Mouse (Mus musculus): ENCODE results near the gene Prkcsh. TPM values are rescaled to one million over a fixed set of nuclear protein-coding genes. Genes with fewer than 3 reads are reported as not detected.

The Prkcsh gene
- polyA plus RNA-seq, 1 experiment from 2014 or later = 121 TPM

DNA sequence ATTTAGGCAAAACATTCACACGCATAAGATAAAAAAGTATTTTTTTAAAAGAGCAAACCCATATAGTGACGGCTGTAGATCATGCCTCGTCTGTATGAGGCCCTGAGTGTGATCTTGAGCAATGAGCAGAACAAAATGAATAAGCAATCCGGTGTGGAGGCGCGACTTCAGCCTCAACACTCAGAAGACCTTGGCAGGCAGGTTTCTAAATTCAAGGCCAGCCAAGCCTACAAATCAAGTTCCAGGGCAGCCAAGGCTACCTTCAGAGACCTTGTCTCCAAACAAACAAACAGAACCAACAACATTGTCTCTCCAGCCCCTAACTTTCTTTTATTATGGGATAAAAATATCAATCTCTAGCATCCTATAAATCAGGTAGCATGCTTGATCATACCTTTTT, 2.3 kb upstream of the Prkcsh start:
- H3K4me3 ChIP-seq (ENCODE audit: low read length) = no peak overlapping the region
- no peaks in the 10 kb centered on the region for H3K9me3 ChIP-seq (ENCODE audit: control insufficient read depth, low read length)
- no peak overlapping the region for H3K9ac ChIP-seq (ENCODE audit: low read depth, low read length)
- no peak for ATAC-seq
- H3K36me3 ChIP-seq (ENCODE audit: control insufficient read depth, insufficient read depth, low read length) = 0 out of 2 replicates have a peak, but pooled peaks cover 3% of the 10 kb centered on the region
- peaks cover 18% of the 10 kb centered on the region for H3K4me1 ChIP-seq (ENCODE audit: control insufficient read depth, insufficient read depth, low read length)
- H3K27me3 ChIP-seq (replicated peaks; ENCODE audit: control insufficient read depth, insufficient read depth, low read length) = no peaks in the 10 kb centered on the region
- no peak overlapping the region for H3K4me2 ChIP-seq (ENCODE audit: low read depth, low read length)
- no peak overlapping the region for H3K27ac ChIP-seq (ENCODE audit: low read length)
- WGBS = 89% methylated on average over 6 of the region's 6 CpGs

DNA sequence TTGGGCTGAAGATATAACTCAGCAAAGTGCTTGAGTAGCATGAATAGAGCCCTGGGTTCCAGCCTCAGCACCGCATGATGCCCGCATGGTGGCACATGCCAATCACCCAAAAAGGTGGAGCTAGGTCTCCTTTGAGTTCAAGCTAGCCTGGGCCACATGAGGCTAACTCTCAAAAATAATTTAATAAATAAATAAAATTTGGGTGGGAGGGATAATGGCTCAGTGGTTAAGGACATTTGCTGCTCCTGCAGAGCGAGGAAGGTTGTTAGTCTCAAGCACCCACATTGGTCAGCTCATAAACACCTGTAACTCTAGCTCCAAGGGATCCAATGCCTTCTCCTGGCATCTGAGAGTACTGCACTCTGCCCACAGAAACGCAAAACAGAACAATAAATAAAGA, 973 bp upstream of the Prkcsh start:
- Histone ChIP-seq H3K4me1 (ENCODE audit: control insufficient read depth, insufficient read depth, low read length) (peaks cover 18% of the 10 kb centered on the region), H3K4me2 (ENCODE audit: low read depth, low read length) (no peak overlapping the region), H3K9me3 (ENCODE audit: control insufficient read depth, low read length) (no peaks in the 10 kb centered on the region), H3K36me3 (ENCODE audit: control insufficient read depth, insufficient read depth, low read length) (0 out of 2 replicates have a peak, but pooled peaks cover 3% of the 10 kb centered on the region), H3K27me3 (replicated peaks; ENCODE audit: control insufficient read depth, insufficient read depth, low read length) (no peaks in the 10 kb centered on the region), H3K9ac (ENCODE audit: low read depth, low read length) (no peak overlapping the region), H3K27ac (ENCODE audit: low read length) (no peak overlapping the region), H3K4me3 (ENCODE audit: low read length) (no peak overlapping the region)
- no peak for ATAC-seq
- 81% methylated on average over 4 of the region's 4 CpGs for WGBS

DNA sequence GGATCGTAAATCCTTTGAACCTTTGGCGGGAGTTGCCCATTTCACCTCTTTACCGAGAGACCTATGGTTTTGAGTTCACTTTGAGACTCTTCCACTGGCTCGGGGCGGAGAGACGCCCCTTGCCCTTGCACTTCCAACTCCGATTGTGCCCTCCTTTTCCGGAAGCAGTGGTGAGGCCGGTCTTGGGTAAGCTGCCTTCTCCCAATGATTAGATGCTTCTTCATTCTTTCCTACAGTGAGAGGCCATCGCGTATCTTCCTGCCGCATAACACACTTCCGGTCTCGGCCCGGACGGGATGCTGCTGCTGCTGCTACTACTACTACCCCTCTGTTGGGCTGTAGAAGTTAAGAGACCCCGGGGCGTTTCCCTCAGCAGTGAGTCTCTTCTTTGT, 553 bp downstream of the Prkcsh start:
- peak overlapping the region; percentile 84 for H3K4me2 ChIP-seq (ENCODE audit: low read depth, low read length)
- peak overlapping the region; percentile 72 for H3K4me3 ChIP-seq (ENCODE audit: low read length)
- ATAC-seq = peak; percentile 26
- no peaks in the 10 kb centered on the region for H3K27me3 ChIP-seq (replicated peaks; ENCODE audit: control insufficient read depth, insufficient read depth, low read length)
- no peaks in the 10 kb centered on the region for H3K9me3 ChIP-seq (ENCODE audit: control insufficient read depth, low read length)
- H3K36me3 ChIP-seq (ENCODE audit: control insufficient read depth, insufficient read depth, low read length) = 0 out of 2 replicates have a peak, but pooled peaks cover 3% of the 10 kb centered on the region
- peaks cover 18% of the 10 kb centered on the region for H3K4me1 ChIP-seq (ENCODE audit: control insufficient read depth, insufficient read depth, low read length)
- under 1% methylated on average over 18 of the region's 18 CpGs for WGBS
- peak overlapping the region; percentile 73 for H3K27ac ChIP-seq (ENCODE audit: low read length)
- H3K9ac ChIP-seq (ENCODE audit: low read depth, low read length) = peak overlapping the region; percentile 73

DNA sequence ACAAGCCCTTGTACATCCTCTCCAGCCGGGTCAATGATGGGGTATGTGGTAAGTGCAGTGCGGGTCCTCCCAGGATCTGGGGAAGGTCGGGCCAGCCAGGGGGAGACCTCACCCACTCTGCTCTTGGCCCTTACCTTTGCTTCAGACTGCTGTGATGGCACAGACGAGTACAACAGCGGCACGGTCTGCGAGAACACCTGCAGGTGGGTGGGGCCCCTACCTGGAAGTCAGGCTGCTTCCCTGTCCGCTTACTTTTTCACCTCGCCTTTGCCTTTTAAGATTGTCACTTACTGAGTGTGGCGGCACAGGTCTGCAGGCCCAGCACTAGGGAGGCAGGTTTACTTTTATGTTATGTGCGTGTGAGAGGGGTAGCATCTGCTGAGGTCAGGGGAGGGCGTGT, 1.9 kb downstream of the Prkcsh start:
- 81% methylated on average over 12 of the region's 12 CpGs for WGBS
- H3K27ac ChIP-seq (ENCODE audit: low read length) = no peak overlapping the region
- H3K4me3 ChIP-seq (ENCODE audit: low read length) = no peak overlapping the region
- peaks cover 18% of the 10 kb centered on the region for H3K4me1 ChIP-seq (ENCODE audit: control insufficient read depth, insufficient read depth, low read length)
- no peak for ATAC-seq
- H3K9me3 ChIP-seq (ENCODE audit: control insufficient read depth, low read length) = no peaks in the 10 kb centered on the region
- H3K4me2 ChIP-seq (ENCODE audit: low read depth, low read length) = 0 out of 2 replicates have a peak overlapping the region, but pooled peaks have one; percentile 84
- H3K27me3 ChIP-seq (replicated peaks; ENCODE audit: control insufficient read depth, insufficient read depth, low read length) = no peaks in the 10 kb centered on the region
- peaks cover 6% of the 10 kb centered on the region; the same call in 1 of the 2 replicates for H3K36me3 ChIP-seq (ENCODE audit: control insufficient read depth, insufficient read depth, low read length)
- H3K9ac ChIP-seq (ENCODE audit: low read depth, low read length) = no peak overlapping the region

DNA sequence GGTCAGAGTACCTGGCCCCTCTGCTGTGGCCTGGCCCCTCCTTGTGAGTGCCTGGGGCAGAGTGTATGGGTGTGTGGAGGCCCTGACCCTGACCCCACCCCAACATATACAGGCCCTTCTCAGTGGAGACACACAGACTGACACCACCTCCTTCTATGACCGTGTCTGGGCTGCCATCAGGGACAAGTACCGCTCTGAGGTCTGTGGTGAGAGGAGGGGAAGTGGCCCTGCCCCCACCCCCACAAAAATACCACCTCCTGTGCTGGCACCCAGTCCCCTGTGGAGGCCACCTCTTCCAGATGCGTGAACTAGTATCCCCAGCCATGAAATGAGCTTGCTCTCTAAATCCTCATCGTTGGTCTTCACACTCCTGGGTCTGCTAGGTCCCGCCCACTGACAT, 8.4 kb downstream of the Prkcsh start:
- Histone ChIP-seq H3K9ac (ENCODE audit: low read depth, low read length) (no peak overlapping the region), H3K36me3 (ENCODE audit: control insufficient read depth, insufficient read depth, low read length) (peaks cover 45% of the 10 kb centered on the region), H3K4me1 (ENCODE audit: control insufficient read depth, insufficient read depth, low read length) (no peaks in the 10 kb centered on the region), H3K9me3 (ENCODE audit: control insufficient read depth, low read length) (no peaks in the 10 kb centered on the region), H3K4me3 (ENCODE audit: low read length) (no peak overlapping the region), H3K27ac (ENCODE audit: low read length) (no peak overlapping the region), H3K27me3 (replicated peaks; ENCODE audit: control insufficient read depth, insufficient read depth, low read length) (no peaks in the 10 kb centered on the region), H3K4me2 (ENCODE audit: low read depth, low read length) (no peak overlapping the region)
- 82% methylated on average over 5 of the region's 5 CpGs for WGBS
- no peak for ATAC-seq

DNA sequence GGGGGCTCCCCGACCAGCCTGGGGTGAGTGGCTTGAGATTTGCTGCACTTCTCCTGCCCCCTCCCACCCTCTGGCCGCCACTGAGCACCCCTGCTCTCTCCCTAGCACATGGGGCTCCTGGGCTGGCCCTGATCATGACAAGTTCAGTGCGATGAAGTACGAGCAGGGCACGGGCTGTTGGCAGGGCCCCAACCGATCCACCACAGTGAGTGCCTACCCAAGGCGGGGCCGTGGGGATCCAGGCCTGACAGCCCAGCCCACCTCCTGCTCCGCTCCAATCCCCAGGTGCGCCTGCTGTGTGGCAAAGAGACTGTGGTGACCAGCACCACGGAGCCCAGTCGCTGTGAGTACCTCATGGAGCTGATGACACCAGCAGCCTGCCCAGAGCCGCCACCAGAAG, 10.1 kb downstream of the Prkcsh start:
- H3K9me3 ChIP-seq (ENCODE audit: control insufficient read depth, low read length) = no peaks in the 10 kb centered on the region
- no peak overlapping the region for H3K27ac ChIP-seq (ENCODE audit: low read length)
- H3K4me3 ChIP-seq (ENCODE audit: low read length) = no peak overlapping the region
- no peak overlapping the region for H3K9ac ChIP-seq (ENCODE audit: low read depth, low read length)
- 90% methylated on average over 13 of the region's 13 CpGs for WGBS
- H3K27me3 ChIP-seq (replicated peaks; ENCODE audit: control insufficient read depth, insufficient read depth, low read length) = no peaks in the 10 kb centered on the region
- no peak overlapping the region for H3K4me2 ChIP-seq (ENCODE audit: low read depth, low read length)
- H3K36me3 ChIP-seq (ENCODE audit: control insufficient read depth, insufficient read depth, low read length) = peaks cover 45% of the 10 kb centered on the region
- no peaks in the 10 kb centered on the region for H3K4me1 ChIP-seq (ENCODE audit: control insufficient read depth, insufficient read depth, low read length)
- ATAC-seq = no peak

DNA sequence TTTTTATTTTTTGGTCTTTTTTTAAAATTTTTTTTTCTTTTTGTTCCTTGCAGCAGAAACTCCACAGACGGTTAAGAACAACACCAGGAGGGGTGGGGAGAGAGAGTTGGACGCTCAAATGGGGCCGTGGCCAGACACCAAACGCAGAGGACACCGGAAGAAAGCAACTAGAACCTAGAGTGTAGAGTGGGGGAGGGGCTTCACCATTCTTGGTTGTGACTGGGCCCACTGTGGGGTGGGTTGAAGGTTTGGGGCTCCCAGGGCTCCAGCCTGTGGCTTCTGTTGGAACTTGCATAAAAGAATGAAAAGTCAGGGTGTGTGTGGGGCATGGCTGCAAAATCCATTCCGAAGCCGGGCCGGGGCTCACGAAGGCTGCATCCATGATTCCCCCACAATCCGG, 13.6 kb downstream of the Prkcsh start:
- no peaks in the 10 kb centered on the region for H3K9me3 ChIP-seq (ENCODE audit: control insufficient read depth, low read length)
- 73% methylated on average over 10 of the region's 10 CpGs for WGBS
- no peak overlapping the region for H3K4me3 ChIP-seq (ENCODE audit: low read length)
- H3K4me2 ChIP-seq (ENCODE audit: low read depth, low read length) = no peak overlapping the region
- H3K36me3 ChIP-seq (ENCODE audit: control insufficient read depth, insufficient read depth, low read length) = peaks cover 27% of the 10 kb centered on the region
- H3K27ac ChIP-seq (ENCODE audit: low read length) = no peak overlapping the region
- no peak overlapping the region for H3K9ac ChIP-seq (ENCODE audit: low read depth, low read length)
- H3K27me3 ChIP-seq (replicated peaks; ENCODE audit: control insufficient read depth, insufficient read depth, low read length) = no peaks in the 10 kb centered on the region
- ATAC-seq = no peak
- no peaks in the 10 kb centered on the region for H3K4me1 ChIP-seq (ENCODE audit: control insufficient read depth, insufficient read depth, low read length)

DNA sequence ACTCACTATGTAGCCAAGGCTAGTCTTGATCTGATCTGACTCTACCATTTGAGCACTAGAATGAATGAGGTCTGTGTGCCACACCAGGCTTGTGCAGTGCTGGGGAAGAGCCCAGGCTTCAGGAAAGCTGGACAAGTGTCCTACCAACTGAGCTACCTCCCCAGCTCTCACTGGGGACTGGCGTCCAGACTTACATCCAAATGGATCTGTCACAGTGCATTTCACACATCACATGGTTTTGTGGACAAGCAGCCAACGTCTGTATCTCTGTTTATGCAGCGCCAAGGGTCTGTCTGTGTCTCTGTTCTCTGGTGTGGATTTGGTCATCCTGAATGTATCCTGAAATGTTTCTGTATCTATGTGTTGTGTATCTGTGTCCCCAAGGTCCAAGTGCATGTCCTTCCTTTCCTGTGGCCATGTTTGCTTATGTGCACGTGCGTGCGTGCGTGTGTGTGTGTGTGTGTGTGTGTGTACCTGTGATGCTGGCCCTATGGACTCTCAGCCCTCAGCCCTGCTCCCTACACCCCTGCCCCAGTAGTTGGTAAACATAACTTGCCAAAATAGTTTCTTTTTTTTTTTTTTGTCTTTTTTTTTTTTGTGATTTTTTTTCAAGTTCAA, 14.7 kb downstream of the Prkcsh start:
- Histone ChIP-seq H3K4me3 (ENCODE audit: low read length) (no peak overlapping the region), H3K27ac (ENCODE audit: low read length) (no peak overlapping the region), H3K4me1 (ENCODE audit: control insufficient read depth, insufficient read depth, low read length) (no peaks in the 10 kb centered on the region), H3K27me3 (replicated peaks; ENCODE audit: control insufficient read depth, insufficient read depth, low read length) (no peaks in the 10 kb centered on the region), H3K9me3 (ENCODE audit: control insufficient read depth, low read length) (no peaks in the 10 kb centered on the region), H3K36me3 (ENCODE audit: control insufficient read depth, insufficient read depth, low read length) (peaks cover 17% of the 10 kb centered on the region), H3K9ac (ENCODE audit: low read depth, low read length) (no peak overlapping the region), H3K4me2 (ENCODE audit: low read depth, low read length) (no peak overlapping the region)
- WGBS = 74% methylated on average over 7 of the region's 7 CpGs
- no peak for ATAC-seq

DNA sequence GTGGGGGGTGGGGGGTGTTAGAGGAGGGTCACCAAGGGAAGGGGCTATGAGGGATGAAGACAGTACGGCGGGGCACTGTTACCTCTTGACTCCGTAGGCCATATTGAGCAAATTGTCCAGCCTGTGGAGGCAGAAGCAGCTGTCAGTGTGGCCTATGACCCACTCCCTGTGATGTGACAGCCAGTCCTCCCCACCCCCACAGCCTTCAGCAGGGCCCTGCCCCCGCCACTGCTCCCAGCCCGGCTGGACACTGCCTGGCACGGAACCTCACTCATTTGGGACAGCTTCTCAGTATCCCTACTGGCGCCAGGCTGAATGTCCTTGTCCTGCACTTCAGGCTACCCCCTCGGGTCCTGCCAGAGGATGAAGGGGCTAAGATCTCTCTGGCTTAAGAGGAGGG, 22.0 kb downstream of the Prkcsh start:
- H3K36me3 ChIP-seq (ENCODE audit: control insufficient read depth, insufficient read depth, low read length) = no peaks in the 10 kb centered on the region
- no peak overlapping the region for H3K27ac ChIP-seq (ENCODE audit: low read length)
- H3K4me1 ChIP-seq (ENCODE audit: control insufficient read depth, insufficient read depth, low read length) = no peaks in the 10 kb centered on the region
- no peaks in the 10 kb centered on the region for H3K27me3 ChIP-seq (replicated peaks; ENCODE audit: control insufficient read depth, insufficient read depth, low read length)
- H3K4me3 ChIP-seq (ENCODE audit: low read length) = no peak overlapping the region
- 58% methylated on average over 8 of the region's 8 CpGs for WGBS
- H3K9ac ChIP-seq (ENCODE audit: low read depth, low read length) = no peak overlapping the region
- H3K4me2 ChIP-seq (ENCODE audit: low read depth, low read length) = no peak overlapping the region
- no peak for ATAC-seq
- H3K9me3 ChIP-seq (ENCODE audit: control insufficient read depth, low read length) = no peaks in the 10 kb centered on the region

DNA sequence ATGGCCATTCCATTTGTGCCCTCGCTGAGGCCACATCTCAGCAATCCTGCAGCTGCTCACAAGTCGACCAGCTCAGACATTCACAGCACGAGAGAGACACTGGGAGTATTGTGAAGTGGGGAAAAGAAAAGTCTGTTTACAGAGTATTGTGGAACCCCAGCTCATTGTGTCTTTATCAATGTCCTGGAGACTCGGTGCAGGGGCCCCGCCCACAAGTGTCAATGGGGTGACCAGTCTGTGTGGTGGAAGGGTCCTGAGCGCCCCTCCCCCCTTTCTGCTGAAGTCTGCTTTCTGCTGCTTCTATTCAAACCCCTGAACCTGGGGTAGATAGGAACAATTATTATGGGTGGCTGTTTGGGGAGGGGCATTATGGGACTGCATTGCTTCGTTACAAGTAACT, 25.9 kb downstream of the Prkcsh start:
- H3K36me3 ChIP-seq (ENCODE audit: control insufficient read depth, insufficient read depth, low read length) = no peaks in the 10 kb centered on the region
- WGBS = 47% methylated on average over 7 of the region's 7 CpGs
- no peak for ATAC-seq
- no peak overlapping the region for H3K4me3 ChIP-seq (ENCODE audit: low read length)
- no peaks in the 10 kb centered on the region for H3K9me3 ChIP-seq (ENCODE audit: control insufficient read depth, low read length)
- no peak overlapping the region for H3K9ac ChIP-seq (ENCODE audit: low read depth, low read length)
- no peak overlapping the region for H3K27ac ChIP-seq (ENCODE audit: low read length)
- H3K27me3 ChIP-seq (replicated peaks; ENCODE audit: control insufficient read depth, insufficient read depth, low read length) = no peaks in the 10 kb centered on the region
- H3K4me1 ChIP-seq (ENCODE audit: control insufficient read depth, insufficient read depth, low read length) = no peaks in the 10 kb centered on the region
- no peak overlapping the region for H3K4me2 ChIP-seq (ENCODE audit: low read depth, low read length)
